Mouse (Mus musculus) MEL (cell line): ENCODE data around the gene Samt3. TPM values are rescaled to one million over a fixed set of nuclear protein-coding genes. Genes with fewer than 3 reads are reported as not detected.

Experiments
- DNase-seq: peaks from one replicate; pipeline ENCODE4 v3.0.0; 2011; ENCODE audit warnings: low read depth, low spot score
- H3K27ac ChIP-seq: 2 replicates; pipeline ENCODE4 v1.5.1; 2012; ENCODE audit warnings: low read depth, mild to moderate bottlenecking, control low read depth, low read length, moderate library complexity; ENCODE audit not compliant: control insufficient read depth
- H3K27me3 ChIP-seq, 2 experiments: fragments of 150-350 bp in 1 of 2; sonication (generic) in 1 of 2; 2 replicates each; pipeline ENCODE4 v1.6.1; 2012; ENCODE audit warnings: low read length in 2 of 2, mild to moderate bottlenecking in 2 of 2, improper control_type of control experiment in 1 of 2, moderate library complexity in 1 of 2; ENCODE audit not compliant: insufficient read depth in 2 of 2, control insufficient read depth in 1 of 2
- H3K36me3 ChIP-seq, 2 experiments: 2 replicates each; pipeline ENCODE4 v1.6.1; 2012 to 2014; ENCODE audit warnings: low read length in 2 of 2, improper control_type of control experiment in 1 of 2, inconsistent platforms in 1 of 2, mild to moderate bottlenecking in 1 of 2; ENCODE audit not compliant: insufficient read depth in 2 of 2, control insufficient read depth in 1 of 2
- H3K4me1 ChIP-seq, 2 experiments: fragments of 150-350 bp in 1 of 2; sonication (generic) in 1 of 2; 2 replicates each; pipeline ENCODE4 v1.6.1; 2012; ENCODE audit warnings: low read length in 2 of 2, improper control_type of control experiment in 1 of 2, mild to moderate bottlenecking in 1 of 2; ENCODE audit not compliant: insufficient read depth in 2 of 2, control insufficient read depth in 1 of 2
- H3K4me3 ChIP-seq, 2 experiments: fragments of 150-350 bp in 1 of 2; sonication (generic) in 1 of 2; 2 replicates each; pipeline ENCODE4 v1.5.1; 2012; ENCODE audit warnings: low read depth in 2 of 2, low read length in 2 of 2, mild to moderate bottlenecking in 2 of 2, moderate library complexity in 2 of 2, control low read depth in 1 of 2, improper control_type of control experiment in 1 of 2; ENCODE audit not compliant: control insufficient read depth in 1 of 2, insufficient read depth in 1 of 2
- H3K79me2 ChIP-seq: 2 replicates; pipeline ENCODE4 v1.6.1; 2012; ENCODE audit warnings: mild to moderate bottlenecking, low read length, moderate library complexity; ENCODE audit not compliant: control insufficient read depth, poor library complexity, insufficient read depth
- H3K9ac ChIP-seq: 2 replicates; pipeline ENCODE4 v1.6.1; 2012; ENCODE audit warnings: low read depth, mild to moderate bottlenecking, control low read depth, low read length, moderate library complexity; ENCODE audit not compliant: control insufficient read depth, poor library complexity, severe bottlenecking
- H3K9me3 ChIP-seq: fragments of 150-350 bp; sonication (generic); replicated peaks from 2 replicates; pipeline ENCODE4 v1.6.1; 2012; ENCODE audit warnings: mild to moderate bottlenecking, low read length, improper control_type of control experiment, moderate library complexity; ENCODE audit not compliant: insufficient read depth
- BHLHE40 ChIP-seq: IDR thresholded peaks from 2 replicates; pipeline ENCODE4 v1.6.1; 2012; ENCODE audit warnings: low read depth, mild to moderate bottlenecking, inconsistent platforms, low read length, improper control_type of control experiment, borderline replicate concordance
- E2F4 ChIP-seq: IDR thresholded peaks from 2 replicates; pipeline ENCODE4 v1.6.1; 2011; ENCODE audit warnings: low read depth, low read length, improper control_type of control experiment, borderline replicate concordance
- ETS1 ChIP-seq: IDR thresholded peaks from 2 replicates; pipeline ENCODE4 v1.6.1; 2012; ENCODE audit warnings: low read depth, mild to moderate bottlenecking, inconsistent platforms, low read length, improper control_type of control experiment, moderate library complexity
- GABPA ChIP-seq: IDR thresholded peaks from 2 replicates; pipeline ENCODE4 v1.6.1; 2012; ENCODE audit warnings: low read depth, mild to moderate bottlenecking, inconsistent platforms, low read length, improper control_type of control experiment, moderate library complexity
- GATA1 ChIP-seq: IDR thresholded peaks from 2 replicates; pipeline ENCODE4 v1.6.1; 2011; ENCODE audit warnings: low read depth, low read length, improper control_type of control experiment
- KAT2A ChIP-seq: conservative IDR thresholded peaks from 2 replicates; pipeline ENCODE4 v1.6.1; 2012; ENCODE audit warnings: low read depth, low read length, improper control_type of control experiment, inconsistent platforms
- MAZ ChIP-seq: IDR thresholded peaks from 2 replicates; pipeline ENCODE4 v1.6.1; 2012; ENCODE audit warnings: low read depth, mild to moderate bottlenecking, inconsistent platforms, low read length, improper control_type of control experiment
- MEF2A ChIP-seq: IDR thresholded peaks from 2 replicates; pipeline ENCODE4 v1.6.1; 2014; ENCODE audit warnings: low read depth, mild to moderate bottlenecking, inconsistent platforms, low read length, improper control_type of control experiment; ENCODE audit not compliant: poor library complexity, insufficient replicate concordance, severe bottlenecking; ENCODE audit errors: extremely low read depth
- MXI1 ChIP-seq: IDR thresholded peaks from 2 replicates; pipeline ENCODE4 v1.6.1; 2011; ENCODE audit warnings: mild to moderate bottlenecking, low read depth, low read length, improper control_type of control experiment
- POLR2A ChIP-seq, 2 experiments: IDR thresholded peaks; 2 replicates each; pipeline ENCODE4 v1.6.1; 2011 to 2012; ENCODE audit warnings: low read length in 2 of 2, mild to moderate bottlenecking in 2 of 2, control low read depth in 1 of 2, improper control_type of control experiment in 1 of 2, low read depth in 1 of 2, moderate library complexity in 1 of 2; ENCODE audit not compliant: control insufficient read depth in 1 of 2, insufficient read depth in 1 of 2, poor library complexity in 1 of 2
- POLR2AphosphoS5 ChIP-seq: IDR thresholded peaks from 2 replicates; pipeline ENCODE4 v1.6.1; 2012; ENCODE audit warnings: low read depth, borderline replicate concordance, mild to moderate bottlenecking, inconsistent platforms, low read length, moderate library complexity, mixed read lengths
- RAD21 ChIP-seq: IDR thresholded peaks from 2 replicates; pipeline ENCODE4 v1.6.1; 2011; ENCODE audit warnings: mild to moderate bottlenecking, low read depth, low read length, improper control_type of control experiment
- SIN3A ChIP-seq: IDR thresholded peaks from 2 replicates; pipeline ENCODE4 v1.6.1; 2012; ENCODE audit warnings: low read length, improper control_type of control experiment, inconsistent platforms
- SMC3 ChIP-seq: IDR thresholded peaks from 2 replicates; pipeline ENCODE4 v1.6.1; 2011; ENCODE audit warnings: low read depth, low read length, improper control_type of control experiment
- TBP ChIP-seq: IDR thresholded peaks from 2 replicates; pipeline ENCODE4 v1.8.0; 2011; ENCODE audit warnings: low read depth, low read length, improper control_type of control experiment
- UBTF ChIP-seq: IDR thresholded peaks from 2 replicates; pipeline ENCODE4 v1.6.1; 2012; ENCODE audit warnings: low read depth, mild to moderate bottlenecking, inconsistent platforms, low read length, improper control_type of control experiment, moderate library complexity, borderline replicate concordance; ENCODE audit not compliant: insufficient read depth
- USF1 ChIP-seq: IDR thresholded peaks from 2 replicates; pipeline ENCODE4 v1.6.1; 2014; ENCODE audit warnings: low read depth, mild to moderate bottlenecking, inconsistent platforms, low read length, improper control_type of control experiment, moderate library complexity
- USF2 ChIP-seq, 2 experiments: IDR thresholded peaks; 2 replicates each; pipeline ENCODE4 v1.6.1; 2011 to 2012; ENCODE audit warnings: improper control_type of control experiment in 2 of 2, low read length in 2 of 2, borderline replicate concordance in 1 of 2, inconsistent platforms in 1 of 2, low read depth in 1 of 2, mild to moderate bottlenecking in 1 of 2; ENCODE audit not compliant: insufficient read depth in 1 of 2
- ZC3H11A ChIP-seq: IDR thresholded peaks from 2 replicates; pipeline ENCODE4 v1.6.1; 2012; ENCODE audit warnings: low read depth, mild to moderate bottlenecking, inconsistent platforms, low read length, improper control_type of control experiment
- ZNF384 ChIP-seq: IDR thresholded peaks from 2 replicates; pipeline ENCODE4 v1.6.1; 2012; ENCODE audit warnings: low read depth, mild to moderate bottlenecking, inconsistent platforms, low read length, improper control_type of control experiment
- polyA plus RNA-seq, 2 experiments: library from polyadenylated mRNA; stranded (reverse) in 1 of 2; unstranded in 1 of 2; fragments of >175 nt in 1 of 2; fragments of >200 nt in 1 of 2; gene quantifications; 2 replicates each; pipeline versions ENCODE4 v1.2.1 to v1.2.4; 2012; ENCODE audit warnings: low replicate concordance in 2 of 2, low read depth in 1 of 2; ENCODE audit not compliant: insufficient read length in 2 of 2, insufficient read depth in 1 of 2, missing spikeins in 1 of 2
- total RNA-seq: library from RNA; depleted of rRNA; stranded (reverse); fragments of 300-350 nt; gene quantifications from 2 replicates; pipeline ENCODE4 v1.2.3, GENCODE M21; 2012; rRNA removed

The Samt3 gene
- not detected in 2 replicates for total RNA-seq
- not detected for polyA plus RNA-seq

- no peaks in the 10 kb centered on the region for H3K9me3 ChIP-seq
- TF ChIP-seq GATA1 (no peak), TBP (no peak), E2F4 (no peak), ZNF384 (no peak), RAD21 (no peak), MEF2A (no peak), POLR2AphosphoS5 (no peak), POLR2A (IDR thresholded peaks at IDR 0.05; ENCODE audit: control insufficient read depth in 1 of 2, insufficient read depth in 1 of 2, low read depth in 1 of 2, low read length in 2 of 2, poor library complexity in 1 of 2) (no peak), USF1 (no peak), ETS1 (no peak), UBTF (no peak), MAZ (no peak), KAT2A (no peak), MXI1 (no peak), ZC3H11A (no peak), GABPA (no peak), USF2 (IDR thresholded peaks at IDR 0.05; ENCODE audit: borderline replicate concordance in 1 of 2, insufficient read depth in 1 of 2, low read depth in 1 of 2, low read length in 2 of 2) (no peak), SMC3 (no peak), SIN3A (no peak), BHLHE40 (no peak)
- H3K4me3 ChIP-seq, result no peak within 1 kb of the TSS
These were observed at the start of gene Samt3 for GRCm38 (mm10) chrX:86043899-86044298. Samt3 (plus strand) TSS chrX:86044199.

GRCm38 (mm10) chrX:86016591-86016990 is 27.4 kb upstream of the Samt3 start:
- Histone ChIP-seq H3K4me1 (no peaks in the 10 kb centered on the region), H3K9me3 (no peaks in the 10 kb centered on the region), H3K27me3 (no peaks in the 10 kb centered on the region), H3K79me2 (no peaks in the 10 kb centered on the region), H3K27ac (no peak overlapping the region), H3K9ac (no peak overlapping the region), H3K4me3 (no peak overlapping the region), H3K36me3 (no peaks in the 10 kb centered on the region)
- DNase-seq, result no peak
- TF ChIP-seq SMC3, result no peak

More at GRCm38 (mm10) chrX:86043899-86044298, at the start of gene Samt3:
- Histone ChIP-seq H3K9ac (no peak within 1 kb of the TSS), H3K27me3 (no peaks in the 10 kb centered on the region), H3K36me3 (no peaks in the 10 kb centered on the region), H3K27ac (no peak within 1 kb of the TSS), H3K4me1 (no peaks in the 10 kb centered on the region), H3K79me2 (no peaks in the 10 kb centered on the region)
- DNase-seq, result no peak
